ENCODE assay signal across 21 mouse cellular contexts in genomic region chr6:106675581-106675980, GRCm38 (mm10).
"Had no signal": no experiment of that assay in that cellular context is flagged by ENCODE, and none has a peak within 500 bp of the region (broad histone marks: within the 10 kb centered on the region; RNA-seq: fewer than 3 reads in every experiment).

No protein-coding gene starts in this region.

- H3K9ac ChIP-seq: kidney, embryonic 15.5 days; limb, embryonic 13.5 days; liver, embryonic 12.5 days; liver, embryonic 15.5 days; lung, embryonic 15.5 days; midbrain, embryonic 12.5 days; midbrain, embryonic 15.5 days; neural tube, embryonic 13.5 days had no signal

- H3K4me2 ChIP-seq: kidney, embryonic 15.5 days; limb, embryonic 13.5 days; liver, embryonic 12.5 days; liver, embryonic 15.5 days; lung, embryonic 15.5 days; midbrain, embryonic 12.5 days; midbrain, embryonic 15.5 days; neural tube, embryonic 13.5 days had no signal

- H3K36me3 ChIP-seq: kidney, embryonic 15.5 days; limb, embryonic 10.5 days; limb, embryonic 13.5 days; liver, embryonic 12.5 days; liver, embryonic 15.5 days; lung, embryonic 15.5 days; midbrain, embryonic 12.5 days; midbrain, embryonic 15.5 days; neural tube, embryonic 13.5 days had no signal

- H3K4me3 ChIP-seq: kidney, embryonic 15.5 days; limb, embryonic 10.5 days; limb, embryonic 13.5 days; liver, embryonic 12.5 days; liver, embryonic 15.5 days; lung, embryonic 15.5 days; midbrain, embryonic 12.5 days; midbrain, embryonic 15.5 days; neural tube, embryonic 13.5 days had no signal

- DNase-seq: kidney, adult 11 months; kidney, adult 8-10 months; kidney, postnatal 10 days; kidney, postnatal 36 days; liver; lung, adult 18-20 months; lung, postnatal 10 days; lung, postnatal 4 days; retina, postnatal 1 day; right cerebral cortex, postnatal 25 days; thymus, adult 18-20 months; thymus, postnatal 36 days had no signal

- ATAC-seq: liver, embryonic 12.5 days; midbrain, embryonic 15.5 days had no signal

- H3K4me1 ChIP-seq: kidney, embryonic 15.5 days; liver, embryonic 12.5 days; liver, embryonic 15.5 days; lung, embryonic 15.5 days; midbrain, embryonic 12.5 days; midbrain, embryonic 15.5 days; neural tube, embryonic 13.5 days had no signal

- H3K27me3 ChIP-seq: kidney, embryonic 15.5 days; limb, embryonic 13.5 days; liver, embryonic 12.5 days; liver, embryonic 15.5 days; lung, embryonic 15.5 days; midbrain, embryonic 12.5 days; midbrain, embryonic 15.5 days; neural tube, embryonic 13.5 days had no signal

- H3K27ac ChIP-seq: kidney, embryonic 15.5 days; limb, embryonic 10.5 days; limb, embryonic 13.5 days; liver, embryonic 12.5 days; liver, embryonic 15.5 days; lung, embryonic 15.5 days; midbrain, embryonic 12.5 days; midbrain, embryonic 15.5 days; neural tube, embryonic 13.5 days had no signal

- H3K9me3 ChIP-seq: kidney, embryonic 15.5 days; limb, embryonic 10.5 days; limb, embryonic 13.5 days; liver, embryonic 12.5 days; liver, embryonic 15.5 days; lung, embryonic 15.5 days; midbrain, embryonic 12.5 days; midbrain, embryonic 15.5 days; neural tube, embryonic 13.5 days had no signal
